Mouse (Mus musculus) forebrain, postnatal 0 days (tissue): ENCODE results near the gene Samd13. TPM values are rescaled to one million over a fixed set of nuclear protein-coding genes. Genes with fewer than 3 reads are reported as not detected.
A peak's percentile ranks its signal among the peaks of the same experiment; 100 is the strongest.

ENCODE experiments used
- ATAC-seq: fragments of 200-750 bp; cut with Nextera tagmentation; 2 replicates; pipeline ENCODE4 v1.8.0; 2017; ENCODE audit warnings: mild to moderate bottlenecking, moderate library complexity
- DNase-seq: peaks from one replicate; pipeline ENCODE4 v3.0.0-alpha.2; 2015
- H3K27ac ChIP-seq: fragments of 300-500 bp; sonication (generic); 2 replicates; pipeline ENCODE4 v1.5.1; 2014; ENCODE audit warnings: low read depth, mild to moderate bottlenecking, antibody characterized with exemption, low read length, moderate library complexity, mixed read lengths
- H3K27me3 ChIP-seq: fragments of 300-500 bp; sonication (generic); 2 replicates; pipeline ENCODE4 v1.6.1; 2014; ENCODE audit warnings: mild to moderate bottlenecking, low read length, mixed read lengths; ENCODE audit not compliant: insufficient read depth
- H3K36me3 ChIP-seq: fragments of 300-500 bp; sonication (generic); 2 replicates; pipeline ENCODE4 v1.6.1; 2014; ENCODE audit warnings: mild to moderate bottlenecking, moderate library complexity; ENCODE audit not compliant: insufficient read depth
- H3K4me1 ChIP-seq: fragments of 300-500 bp; sonication (generic); 2 replicates; pipeline ENCODE4 v1.6.1; 2014; ENCODE audit warnings: antibody characterized with exemption; ENCODE audit not compliant: insufficient read depth
- H3K4me2 ChIP-seq: fragments of 300-500 bp; sonication (generic); 2 replicates; pipeline ENCODE4 v1.6.1; 2014; ENCODE audit warnings: low read depth, mild to moderate bottlenecking, moderate library complexity
- H3K4me3 ChIP-seq: fragments of 300-500 bp; sonication (generic); 2 replicates; pipeline ENCODE4 v1.5.1; 2014; ENCODE audit warnings: low read depth, low read length, mixed read lengths
- H3K9ac ChIP-seq: fragments of 300-500 bp; sonication (generic); 2 replicates; pipeline ENCODE4 v1.6.1; 2014; ENCODE audit warnings: mild to moderate bottlenecking
- H3K9me3 ChIP-seq: fragments of 300-500 bp; sonication (generic); 2 replicates; pipeline ENCODE4 v1.6.1; 2016; ENCODE audit warnings: low read length
- CTCF ChIP-seq: sonication (generic); IDR thresholded peaks from 2 replicates; pipeline ENCODE4 v1.5.1; 2016; ENCODE audit warnings: antibody characterized with exemption, control low read depth, low read depth
- WGBS: fragments of 180-500 bp; shearing (Covaris S2); extraction: QIAGEN DNeasy Blood & Tissue Kit; methylation state at CpG from one replicate; pipeline ENCODE4 v1.1.7; 2014; 5-methylcytosine and 5-hydroxymethylcytosine counted together
- polyA plus RNA-seq: library from polyadenylated mRNA; unstranded; fragments of >200 nt; fragmentation: Nextera tagmentation; extraction: Ambion mirVana; gene quantifications from 2 replicates; pipeline ENCODE4 v1.2.1, GENCODE M21; 2015
- total RNA-seq: library from RNA; depleted of rRNA; stranded (reverse); fragments of >200 nt; gene quantifications from 2 replicates; pipeline ENCODE4 v1.2.3, GENCODE M21; 2014

Gene Samd13
- total and polyA plus RNA-seq, 2 experiments from 2014 or later = 0.33 to 0.57 TPM

- WGBS = 92% methylated on average over 4 of the region's 4 CpGs
- Histone ChIP-seq H3K4me1 (peaks cover 8% of the 10 kb centered on the region; the same call in 1 of the 2 replicates), H3K4me3 (no peak overlapping the region), H3K27ac (no peak overlapping the region), H3K9ac (no peak overlapping the region), H3K27me3 (no peaks in the 10 kb centered on the region), H3K9me3 (no peaks in the 10 kb centered on the region), H3K4me2 (no peak overlapping the region), H3K36me3 (no peaks in the 10 kb centered on the region)
- ATAC-seq = no peak
- DNase-seq = no peak
- no peak for TF ChIP-seq CTCF
These were observed 67.0 kb downstream of the Samd13 start for GRCm38 (mm10) chr3:146618357-146618756.

- Histone ChIP-seq H3K27ac (no peak overlapping the region), H3K4me1 (peaks cover 8% of the 10 kb centered on the region; the same call in 1 of the 2 replicates), H3K36me3 (no peaks in the 10 kb centered on the region), H3K4me2 (no peak overlapping the region), H3K4me3 (no peak overlapping the region), H3K9ac (no peak overlapping the region), H3K9me3 (no peaks in the 10 kb centered on the region), H3K27me3 (no peaks in the 10 kb centered on the region)
- no peak for TF ChIP-seq CTCF
- no peak for ATAC-seq
- no peak for DNase-seq
These were observed 67.4 kb downstream of the Samd13 start for GRCm38 (mm10) chr3:146617946-146618345.

GRCm38 (mm10) chr3:146616533-146617283 lies 68.7 kb downstream of the Samd13 start:
- Histone ChIP-seq H3K27me3 (no peaks in the 10 kb centered on the region), H3K27ac (no peak overlapping the region), H3K36me3 (no peaks in the 10 kb centered on the region), H3K9ac (no peak overlapping the region), H3K4me3 (no peak overlapping the region), H3K4me1 (peaks cover 8% of the 10 kb centered on the region; the same call in 1 of the 2 replicates), H3K4me2 (no peak overlapping the region), H3K9me3 (no peaks in the 10 kb centered on the region)
- no peak for TF ChIP-seq CTCF
- ATAC-seq (no peak), DNase-seq (no peak)
- WGBS = 77% methylated on average over 5 of the region's 5 CpGs

- 94% methylated on average over 4 of the region's 4 CpGs for WGBS
- no peak for ATAC-seq
- no peak for TF ChIP-seq CTCF
These were observed 69.9 kb downstream of the Samd13 start, which contains the start of gene Dnase2b for GRCm38 (mm10) chr3:146615496-146615895. Gene Dnase2b (minus strand): TSS chr3:146615596.

GRCm38 (mm10) chr3:146611821-146612220 lies 73.6 kb downstream of the Samd13 start:
- 78% methylated on average over 4 of the region's 4 CpGs for WGBS
- DNase-seq (no peak), ATAC-seq (no peak)
- Histone ChIP-seq H3K27ac (no peak overlapping the region), H3K36me3 (no peaks in the 10 kb centered on the region), H3K9me3 (no peaks in the 10 kb centered on the region), H3K4me3 (no peak overlapping the region), H3K9ac (no peak overlapping the region), H3K4me2 (no peak overlapping the region), H3K4me1 (peaks cover 9% of the 10 kb centered on the region), H3K27me3 (no peaks in the 10 kb centered on the region)
- no peak for TF ChIP-seq CTCF

More at GRCm38 (mm10) chr3:146615496-146615895, 69.9 kb downstream of the Samd13 start, which contains the start of gene Dnase2b:
- Histone ChIP-seq H3K9me3 (no peaks in the 10 kb centered on the region), H3K9ac (no peak within 1 kb of the TSS), H3K27me3 (no peaks in the 10 kb centered on the region), H3K4me3 (no peak within 1 kb of the TSS), H3K4me1 (0 out of 2 replicates have a peak, but pooled peaks cover 2% of the 10 kb centered on the region), H3K27ac (no peak within 1 kb of the TSS), H3K4me2 (no peak within 1 kb of the TSS), H3K36me3 (no peaks in the 10 kb centered on the region)
- DNase-seq = no peak

- H3K9me3 ChIP-seq = no peaks in the 10 kb centered on the region
- ATAC-seq = no peak
These were observed 74.1 kb downstream of the Samd13 start for GRCm38 (mm10) chr3:146611261-146611660.

GRCm38 (mm10) chr3:146610322-146610721 lies 75.1 kb downstream of the Samd13 start:
- no peak for ATAC-seq
- H3K4me3 ChIP-seq = no peak overlapping the region
- peaks cover 9% of the 10 kb centered on the region for H3K4me1 ChIP-seq
- no peak for DNase-seq
- 67% methylated on average over 10 of the region's 10 CpGs for WGBS
- H3K9ac ChIP-seq = no peak overlapping the region
- H3K27me3 ChIP-seq = no peaks in the 10 kb centered on the region
- no peaks in the 10 kb centered on the region for H3K36me3 ChIP-seq
- no peak overlapping the region for H3K4me2 ChIP-seq
- TF ChIP-seq CTCF = no peak
- H3K9me3 ChIP-seq = no peaks in the 10 kb centered on the region
- no peak overlapping the region for H3K27ac ChIP-seq

More at GRCm38 (mm10) chr3:146611261-146611660, 74.1 kb downstream of the Samd13 start:
- no peaks in the 10 kb centered on the region for H3K27me3 ChIP-seq
- H3K9ac ChIP-seq = no peak overlapping the region
- H3K27ac ChIP-seq = no peak overlapping the region
- no peak overlapping the region for H3K4me2 ChIP-seq
- DNase-seq = peak; percentile 15
- no peak for TF ChIP-seq CTCF
- H3K4me1 ChIP-seq = peaks cover 9% of the 10 kb centered on the region
- no peak overlapping the region for H3K4me3 ChIP-seq
- WGBS = 59% methylated on average over 4 of the region's 4 CpGs
- H3K36me3 ChIP-seq = no peaks in the 10 kb centered on the region
